ENCODE assay signal across 14 mouse cellular contexts in genomic region chr13:46818374-46818773, GRCm38 (mm10).
A peak's percentile ranks its signal among the peaks of the same experiment; 100 is the strongest.
DNase-seq lines count a peak whose midpoint lies in the region; ATAC-seq and TF ChIP-seq lines count a peak whose summit lies in the region.
"Had no signal": no experiment of that assay in that cellular context is flagged by ENCODE, and none has a peak within 500 bp of the region (broad histone marks: within the 10 kb centered on the region; RNA-seq: fewer than 3 reads in every experiment).

No protein-coding gene starts in this region.

- no peak overlapping the region for H3K4me3 ChIP-seq in heart, embryonic 11.5 days (ENCODE audit: low read depth, low read length)
- no peak overlapping the region for H3K4me3 ChIP-seq in stomach, embryonic 14.5 days (ENCODE audit: low read depth, low read length)
- H3K4me3 ChIP-seq in stomach, postnatal 0 days (ENCODE audit: low read depth, low read length): no peak overlapping the region
- no peak overlapping the region for H3K4me3 ChIP-seq in forebrain, embryonic 15.5 days
- no peak overlapping the region for H3K4me3 ChIP-seq in liver, postnatal 0 days (ENCODE audit: low read depth, low read length)
- H3K4me3 ChIP-seq: hindbrain, embryonic 12.5 days; myocyte had no signal

- no peak for ATAC-seq in heart, embryonic 11.5 days (replicated peaks; ENCODE audit: insufficient number of reproducible peaks, low FRiP score, low TSS enrichment)
- ATAC-seq in stomach, embryonic 14.5 days (ENCODE audit: insufficient number of reproducible peaks, insufficient read depth, low FRiP score, low read depth): peak; percentile 18; the same call in 1 of the 2 replicates
- ATAC-seq in stomach, postnatal 0 days (ENCODE audit: low FRiP score, low TSS enrichment): no peak
- no peak for ATAC-seq in forebrain, embryonic 15.5 days (replicated peaks)
- ATAC-seq in liver, postnatal 0 days: no peak

- peak; percentile 91 for DNase-seq in heart, adult 11 months
- no peak for DNase-seq in stomach, postnatal 0 days (ENCODE audit: low spot score)
- peak; percentile 73 to 83 for DNase-seq in kidney, postnatal 36 days
- no peak for DNase-seq in spleen, postnatal 10 days (ENCODE audit: low spot score in 2 of 2)
- no peak for DNase-seq in liver, postnatal 0 days
- DNase-seq: adrenal gland, postnatal 25 days; liver; spleen, adult 18-20 months; thymus, adult 18-20 months had no signal

- H3K9ac ChIP-seq in heart, embryonic 11.5 days (ENCODE audit: low read depth, low read length): no peak overlapping the region
- H3K9ac ChIP-seq in stomach, embryonic 14.5 days (replicated peaks; ENCODE audit: low read depth, low read length): no peak overlapping the region
- H3K9ac ChIP-seq in stomach, postnatal 0 days (ENCODE audit: low read length): no peak overlapping the region
- H3K9ac ChIP-seq in forebrain, embryonic 15.5 days (replicated peaks): no peak overlapping the region
- no peak overlapping the region for H3K9ac ChIP-seq in liver, postnatal 0 days (replicated peaks)
- H3K9ac ChIP-seq: hindbrain, embryonic 12.5 days had no signal

- H3K27ac ChIP-seq in heart, embryonic 11.5 days (ENCODE audit: low read depth, low read length): no peak overlapping the region
- H3K27ac ChIP-seq in stomach, embryonic 14.5 days (ENCODE audit: low read length): no peak overlapping the region
- H3K27ac ChIP-seq in stomach, postnatal 0 days (replicated peaks): no peak overlapping the region
- H3K27ac ChIP-seq in forebrain, embryonic 15.5 days (replicated peaks): no peak overlapping the region
- H3K27ac ChIP-seq in liver, postnatal 0 days (ENCODE audit: low read depth): no peak overlapping the region
- H3K27ac ChIP-seq: hindbrain, embryonic 12.5 days had no signal

- 0 out of 2 replicates have a peak, but pooled peaks cover 5% of the 10 kb centered on the region for H3K4me1 ChIP-seq in heart, embryonic 11.5 days (ENCODE audit: control insufficient read depth, insufficient read depth, low read length)
- H3K4me1 ChIP-seq in stomach, embryonic 14.5 days (ENCODE audit: control insufficient read depth, insufficient read depth, low read length): peaks cover 11% of the 10 kb centered on the region; the same call in 1 of the 2 replicates
- no peaks in the 10 kb centered on the region for H3K4me1 ChIP-seq in stomach, postnatal 0 days (replicated peaks; ENCODE audit: control insufficient read depth, insufficient read depth)
- H3K4me1 ChIP-seq in forebrain, embryonic 15.5 days: peaks cover 16% of the 10 kb centered on the region
- H3K4me1 ChIP-seq in liver, postnatal 0 days (ENCODE audit: insufficient read depth): no peaks in the 10 kb centered on the region

- no peaks in the 10 kb centered on the region for H3K9me3 ChIP-seq in heart, embryonic 11.5 days (replicated peaks; ENCODE audit: control insufficient read depth, low read length)
- no peaks in the 10 kb centered on the region for H3K9me3 ChIP-seq in stomach, embryonic 14.5 days (ENCODE audit: control insufficient read depth, low read depth, low read length)
- H3K9me3 ChIP-seq in stomach, postnatal 0 days (ENCODE audit: control insufficient read depth, low read length): no peaks in the 10 kb centered on the region
- H3K9me3 ChIP-seq in forebrain, embryonic 15.5 days: no peaks in the 10 kb centered on the region
- no peaks in the 10 kb centered on the region for H3K9me3 ChIP-seq in liver, postnatal 0 days (ENCODE audit: low read length)
- H3K9me3 ChIP-seq: hindbrain, embryonic 12.5 days had no signal

- no peak for TF ChIP-seq EP300 in stomach, postnatal 0 days (optimal IDR thresholded peaks at IDR 0.05)
- TF ChIP-seq EP300 in liver, postnatal 0 days (IDR thresholded peaks at IDR 0.05; ENCODE audit: low read depth): no peak

- no peaks in the 10 kb centered on the region for H3K27me3 ChIP-seq in heart, embryonic 11.5 days (ENCODE audit: control insufficient read depth, insufficient read depth, low read length)
- H3K27me3 ChIP-seq in stomach, embryonic 14.5 days (ENCODE audit: control insufficient read depth, insufficient read depth, low read length): no peaks in the 10 kb centered on the region
- H3K27me3 ChIP-seq in stomach, postnatal 0 days (ENCODE audit: control insufficient read depth, insufficient read depth, low read length): no peaks in the 10 kb centered on the region
- no peaks in the 10 kb centered on the region for H3K27me3 ChIP-seq in forebrain, embryonic 15.5 days
- H3K27me3 ChIP-seq in liver, postnatal 0 days (ENCODE audit: insufficient read depth, low read length): no peaks in the 10 kb centered on the region
- H3K27me3 ChIP-seq: hindbrain, embryonic 12.5 days had no signal

- WGBS in heart, embryonic 11.5 days (ENCODE audit: insufficient replicate concordance): 76% methylated on average over 9 of the region's 9 CpGs
- WGBS in stomach, embryonic 14.5 days: 55% methylated on average over 9 of the region's 9 CpGs
- WGBS in stomach, postnatal 0 days: 63% methylated on average over 9 of the region's 9 CpGs
- 80% methylated on average over 9 of the region's 9 CpGs for WGBS in forebrain, embryonic 15.5 days
- 82% methylated on average over 9 of the region's 9 CpGs for WGBS in liver, postnatal 0 days (ENCODE audit: insufficient replicate concordance)

- H3K4me2 ChIP-seq in heart, embryonic 11.5 days: no peak overlapping the region
- H3K4me2 ChIP-seq in stomach, embryonic 14.5 days (replicated peaks; ENCODE audit: low read depth, low read length): no peak overlapping the region
- no peak overlapping the region for H3K4me2 ChIP-seq in stomach, postnatal 0 days (replicated peaks; ENCODE audit: low read depth)
- no peak overlapping the region for H3K4me2 ChIP-seq in forebrain, embryonic 15.5 days (replicated peaks)
- H3K4me2 ChIP-seq in liver, postnatal 0 days (ENCODE audit: low read depth, low read length): no peak overlapping the region
- H3K4me2 ChIP-seq: hindbrain, embryonic 12.5 days had no signal

- H3K36me3 ChIP-seq in heart, embryonic 11.5 days (ENCODE audit: control insufficient read depth, insufficient read depth, low read length): peaks cover 17% of the 10 kb centered on the region
- H3K36me3 ChIP-seq in stomach, embryonic 14.5 days (ENCODE audit: control insufficient read depth, insufficient read depth, low read length): peaks cover 3% of the 10 kb centered on the region
- peaks cover 13% of the 10 kb centered on the region for H3K36me3 ChIP-seq in stomach, postnatal 0 days (ENCODE audit: control insufficient read depth, insufficient read depth, low read length)
- H3K36me3 ChIP-seq in forebrain, embryonic 15.5 days: no peaks in the 10 kb centered on the region
- H3K36me3 ChIP-seq in liver, postnatal 0 days (replicated peaks; ENCODE audit: insufficient read depth, low read length): peaks cover 7% of the 10 kb centered on the region; the same call in 1 of the 2 replicates

- TF ChIP-seq CTCF in stomach, postnatal 0 days (IDR thresholded peaks at IDR 0.05; ENCODE audit: low read depth): no peak
- no peak for TF ChIP-seq CTCF in liver, postnatal 0 days (IDR thresholded peaks at IDR 0.05; ENCODE audit: low read depth)

Comparison
In these comparisons a context has a peak if more than half of its experiments do, and no peak if none do; other contexts are left out.
1. DNase-seq: peak in heart, adult 11 months (single experiment) and kidney, postnatal 36 days (2 of 2); none in stomach, postnatal 0 days (single experiment), spleen, postnatal 10 days (0 of 2) and liver, postnatal 0 days (single experiment).